In genomic region chr8:127586681-127587080, GRCm38 (mm10) we compare ENCODE assay signal across 23 mouse cellular contexts.
DNase-seq lines count a peak whose midpoint lies in the region; ATAC-seq and TF ChIP-seq lines count a peak whose summit lies in the region.
"Had no signal": no experiment of that assay in that cellular context is flagged by ENCODE, and none has a peak within 500 bp of the region (broad histone marks: within the 10 kb centered on the region; RNA-seq: fewer than 3 reads in every experiment).

No protein-coding gene starts in this region.

- no peak overlapping the region for H3K4me3 ChIP-seq in heart, embryonic 10.5 days
- H3K4me3 ChIP-seq in lung, postnatal 0 days (ENCODE audit: low read depth, low read length) = no peak overlapping the region
- H3K4me3 ChIP-seq in hindbrain, postnatal 0 days (ENCODE audit: low read length) = no peak overlapping the region
- H3K4me3 ChIP-seq: forebrain, embryonic 13.5 days; hindbrain, embryonic 10.5 days; hindbrain, embryonic 15.5 days; intestine, embryonic 15.5 days; midbrain, embryonic 12.5 days; neural tube, embryonic 13.5 days had no signal

- no peaks in the 10 kb centered on the region for H3K9me3 ChIP-seq in heart, embryonic 10.5 days
- no peaks in the 10 kb centered on the region for H3K9me3 ChIP-seq in lung, postnatal 0 days (ENCODE audit: low read length)
- H3K9me3 ChIP-seq in hindbrain, postnatal 0 days (ENCODE audit: low read length) = no peaks in the 10 kb centered on the region
- H3K9me3 ChIP-seq: forebrain, embryonic 13.5 days; hindbrain, embryonic 10.5 days; hindbrain, embryonic 15.5 days; intestine, embryonic 15.5 days; midbrain, embryonic 12.5 days; neural tube, embryonic 13.5 days had no signal

- no peaks in the 10 kb centered on the region for H3K36me3 ChIP-seq in heart, embryonic 10.5 days
- H3K36me3 ChIP-seq in lung, postnatal 0 days (ENCODE audit: insufficient read depth, low read length) = no peaks in the 10 kb centered on the region
- H3K36me3 ChIP-seq in hindbrain, postnatal 0 days (ENCODE audit: insufficient read depth, low read length) = no peaks in the 10 kb centered on the region
- H3K36me3 ChIP-seq: hindbrain, embryonic 10.5 days; hindbrain, embryonic 15.5 days; intestine, embryonic 15.5 days; midbrain, embryonic 12.5 days; neural tube, embryonic 13.5 days had no signal

- no peaks in the 10 kb centered on the region for H3K27me3 ChIP-seq in heart, embryonic 10.5 days (ENCODE audit: insufficient read depth, poor library complexity, severe bottlenecking)
- H3K27me3 ChIP-seq in lung, postnatal 0 days (replicated peaks; ENCODE audit: insufficient read depth, low read length) = no peaks in the 10 kb centered on the region
- no peaks in the 10 kb centered on the region for H3K27me3 ChIP-seq in hindbrain, postnatal 0 days (ENCODE audit: insufficient read depth, low read length)
- H3K27me3 ChIP-seq: forebrain, embryonic 13.5 days; hindbrain, embryonic 15.5 days; intestine, embryonic 15.5 days; midbrain, embryonic 12.5 days; neural tube, embryonic 13.5 days had no signal

- peaks cover 21% of the 10 kb centered on the region for H3K4me1 ChIP-seq in heart, embryonic 10.5 days
- H3K4me1 ChIP-seq in lung, postnatal 0 days (ENCODE audit: insufficient read depth, low read depth, low read length) = no peaks in the 10 kb centered on the region
- no peaks in the 10 kb centered on the region for H3K4me1 ChIP-seq in hindbrain, postnatal 0 days (ENCODE audit: insufficient read depth, low read length)
- H3K4me1 ChIP-seq: hindbrain, embryonic 15.5 days; intestine, embryonic 15.5 days; midbrain, embryonic 12.5 days had no signal

- TF ChIP-seq EP300 in lung, postnatal 0 days (IDR thresholded peaks at IDR 0.05) = no peak

- no peak overlapping the region for H3K9ac ChIP-seq in lung, postnatal 0 days (replicated peaks; ENCODE audit: low read depth)
- H3K9ac ChIP-seq in hindbrain, postnatal 0 days (replicated peaks; ENCODE audit: low read length) = no peak overlapping the region
- H3K9ac ChIP-seq: forebrain, embryonic 13.5 days; hindbrain, embryonic 15.5 days; intestine, embryonic 15.5 days; midbrain, embryonic 12.5 days; neural tube, embryonic 13.5 days had no signal

- TF ChIP-seq CTCF in lung, postnatal 0 days (IDR thresholded peaks at IDR 0.05) = no peak
- TF ChIP-seq CTCF in hindbrain, postnatal 0 days (IDR thresholded peaks at IDR 0.05; ENCODE audit: low read depth) = no peak

- WGBS in heart, embryonic 10.5 days = 42% methylated on average over 5 of the region's 5 CpGs
- 55% methylated on average over 5 of the region's 5 CpGs for WGBS in lung, postnatal 0 days
- 84% methylated on average over 5 of the region's 5 CpGs for WGBS in hindbrain, postnatal 0 days

- DNase-seq in heart, embryonic 10.5 days (ENCODE audit: low spot score) = no peak
- DNase-seq in heart, adult 11 months = no peak
- DNase-seq in lung, postnatal 0 days (ENCODE audit: low spot score) = peak; percentile 18
- DNase-seq in lung, postnatal 25 days (ENCODE audit: low spot score) = no peak
- DNase-seq in hindlimb bud, embryonic 11.5 days (ENCODE audit: extremely low spot score, low read depth, low spot score) = peak; percentile 42
- DNase-seq in mesoderm, embryonic 11.5 days (ENCODE audit: low read depth, low spot score) = peak; percentile 28
- DNase-seq in right cerebral cortex, adult 2 months (ENCODE audit: low spot score in 2 of 2) = no peak
- DNase-seq in hindbrain, postnatal 0 days (ENCODE audit: low spot score) = no peak
- DNase-seq: adrenal gland, postnatal 36 days; cerebellum, adult 2 months; cerebellum, postnatal 14 days; gastrocnemius, postnatal 10 days; kidney, adult 2 months; kidney, postnatal 4 days; lung, postnatal 36 days; thymus, postnatal 4 days had no signal

- H3K4me2 ChIP-seq in lung, postnatal 0 days (replicated peaks; ENCODE audit: low read depth, low read length) = no peak overlapping the region
- H3K4me2 ChIP-seq in hindbrain, postnatal 0 days (ENCODE audit: low read depth, low read length) = no peak overlapping the region
- H3K4me2 ChIP-seq: forebrain, embryonic 13.5 days; hindbrain, embryonic 15.5 days; intestine, embryonic 15.5 days; midbrain, embryonic 12.5 days; neural tube, embryonic 13.5 days had no signal

- no peak for ATAC-seq in lung, postnatal 0 days
- no peak for ATAC-seq in hindbrain, postnatal 0 days
- ATAC-seq: CD4-positive, CD25-positive, alpha-beta regulatory T cell, adult 4 months; forebrain, embryonic 13.5 days; intestine, embryonic 15.5 days had no signal

- H3K27ac ChIP-seq in heart, embryonic 10.5 days = peak overlapping the region; percentile 11
- H3K27ac ChIP-seq in lung, postnatal 0 days (ENCODE audit: low read length) = no peak overlapping the region
- no peak overlapping the region for H3K27ac ChIP-seq in hindbrain, postnatal 0 days
- H3K27ac ChIP-seq: forebrain, embryonic 13.5 days; hindbrain, embryonic 10.5 days; hindbrain, embryonic 15.5 days; intestine, embryonic 15.5 days; midbrain, embryonic 12.5 days; neural tube, embryonic 13.5 days had no signal

Comparison
In these comparisons a context has a peak if more than half of its experiments do, and no peak if none do; other contexts are left out.
1. DNase-seq: peak in lung, postnatal 0 days (single experiment), hindlimb bud, embryonic 11.5 days (single experiment) and mesoderm, embryonic 11.5 days (single experiment); none in heart, embryonic 10.5 days (single experiment), heart, adult 11 months (single experiment), lung, postnatal 25 days (single experiment), right cerebral cortex, adult 2 months (0 of 2) and hindbrain, postnatal 0 days (single experiment).